ENCODE assay signal across 18 mouse cellular contexts in the genomic region with DNA sequence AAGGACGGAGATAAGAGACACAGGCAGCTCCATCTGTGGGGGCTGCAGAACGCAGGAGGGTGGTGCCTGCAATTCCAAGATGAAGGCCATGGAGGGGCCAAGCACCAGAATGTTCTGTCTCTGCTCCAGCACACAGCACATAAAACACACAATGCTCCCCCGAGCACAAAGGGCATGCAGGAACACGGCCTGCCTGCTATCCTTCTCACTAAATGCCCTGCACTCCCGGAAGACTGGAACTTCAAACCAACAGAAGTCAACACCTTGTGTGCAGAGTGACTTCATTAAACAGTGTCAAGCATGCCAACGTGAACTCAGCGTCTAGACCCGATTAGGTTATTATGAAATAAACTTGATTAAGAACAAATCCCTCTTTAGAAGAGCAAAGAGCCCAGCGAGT.
DNase-seq lines count a peak whose midpoint lies in the region; ATAC-seq and TF ChIP-seq lines count a peak whose summit lies in the region.
"Had no signal": no experiment of that assay in that cellular context is flagged by ENCODE, and none has a peak within 500 bp of the region (broad histone marks: within the 10 kb centered on the region; RNA-seq: fewer than 3 reads in every experiment).

No protein-coding gene starts in this region.

- no peaks in the 10 kb centered on the region; the same call in 1 of the 2 replicates for H3K9me3 ChIP-seq in forebrain, embryonic 11.5 days (ENCODE audit: control insufficient read depth, low read length)
- no peaks in the 10 kb centered on the region for H3K9me3 ChIP-seq in forebrain, postnatal 0 days (ENCODE audit: low read length)
- no peaks in the 10 kb centered on the region for H3K9me3 ChIP-seq in kidney, embryonic 16.5 days (ENCODE audit: low read length)
- no peaks in the 10 kb centered on the region for H3K9me3 ChIP-seq in embryonic facial prominence, embryonic 15.5 days (replicated peaks)
- no peaks in the 10 kb centered on the region for H3K9me3 ChIP-seq in limb, embryonic 14.5 days (ENCODE audit: control insufficient read depth, low read length)
- H3K9me3 ChIP-seq: hindbrain, embryonic 13.5 days; liver, embryonic 12.5 days; lung, embryonic 15.5 days had no signal

- H3K27me3 ChIP-seq in forebrain, embryonic 11.5 days (ENCODE audit: control insufficient read depth, insufficient read depth, low read length), result no peaks in the 10 kb centered on the region
- no peaks in the 10 kb centered on the region for H3K27me3 ChIP-seq in forebrain, postnatal 0 days (ENCODE audit: insufficient read depth, low read length)
- no peaks in the 10 kb centered on the region for H3K27me3 ChIP-seq in kidney, embryonic 16.5 days (ENCODE audit: insufficient read depth, low read length)
- no peaks in the 10 kb centered on the region for H3K27me3 ChIP-seq in embryonic facial prominence, embryonic 15.5 days
- no peaks in the 10 kb centered on the region for H3K27me3 ChIP-seq in limb, embryonic 14.5 days (ENCODE audit: control insufficient read depth, insufficient read depth, low read length)
- H3K27me3 ChIP-seq: CH12.LX; hindbrain, embryonic 13.5 days; lung, embryonic 15.5 days had no signal

- TF ChIP-seq POLR2A in limb, embryonic 14.5 days (IDR thresholded peaks at IDR 0.05; ENCODE audit: borderline replicate concordance, extremely low read depth, insufficient read depth, insufficient read length), result no peak

- WGBS in forebrain, embryonic 11.5 days, result 21% methylated on average over 9 of the region's 9 CpGs
- 17% methylated on average over 9 of the region's 9 CpGs for WGBS in forebrain, postnatal 0 days
- 42% methylated on average over 9 of the region's 9 CpGs for WGBS in kidney, embryonic 16.5 days
- 21% methylated on average over 9 of the region's 9 CpGs for WGBS in embryonic facial prominence, embryonic 15.5 days
- WGBS in limb, embryonic 14.5 days, result 11% methylated on average over 9 of the region's 9 CpGs

- peak overlapping the region; percentile 32; the same call in 1 of the 2 replicates for H3K27ac ChIP-seq in forebrain, embryonic 11.5 days (ENCODE audit: low read depth, low read length)
- H3K27ac ChIP-seq in forebrain, postnatal 0 days (ENCODE audit: low read depth, low read length), result no peak overlapping the region
- peak overlapping the region; percentile 51; the same call in 1 of the 2 replicates for H3K27ac ChIP-seq in kidney, embryonic 16.5 days (ENCODE audit: low read length)
- H3K27ac ChIP-seq in embryonic facial prominence, embryonic 15.5 days (replicated peaks), result peak overlapping the region; percentile 74
- peak overlapping the region; percentile 0; the same call in 1 of the 2 replicates for H3K27ac ChIP-seq in limb, embryonic 14.5 days (replicated peaks; ENCODE audit: low read depth, low read length)
- H3K27ac ChIP-seq: hindbrain, embryonic 13.5 days; liver, embryonic 12.5 days; lung, embryonic 15.5 days had no signal

- H3K4me1 ChIP-seq in forebrain, embryonic 11.5 days (replicated peaks; ENCODE audit: control insufficient read depth, insufficient read depth, low read length), result peaks cover 9% of the 10 kb centered on the region
- no peaks in the 10 kb centered on the region for H3K4me1 ChIP-seq in forebrain, postnatal 0 days (ENCODE audit: insufficient read depth)
- peaks cover 57% of the 10 kb centered on the region for H3K4me1 ChIP-seq in kidney, embryonic 16.5 days (ENCODE audit: insufficient read depth, low read length)
- peaks cover 89% of the 10 kb centered on the region for H3K4me1 ChIP-seq in embryonic facial prominence, embryonic 15.5 days
- peaks cover 75% of the 10 kb centered on the region for H3K4me1 ChIP-seq in limb, embryonic 14.5 days (ENCODE audit: control insufficient read depth, insufficient read depth, low read length)

- no peak for TF ChIP-seq CTCF in forebrain, postnatal 0 days (IDR thresholded peaks at IDR 0.05; ENCODE audit: low read depth)

- H3K4me2 ChIP-seq in forebrain, embryonic 11.5 days (ENCODE audit: low read depth, low read length, severe bottlenecking), result no peak overlapping the region
- H3K4me2 ChIP-seq in forebrain, postnatal 0 days (ENCODE audit: low read depth), result no peak overlapping the region
- no peak overlapping the region for H3K4me2 ChIP-seq in kidney, embryonic 16.5 days (replicated peaks; ENCODE audit: low read depth, low read length)
- H3K4me2 ChIP-seq in embryonic facial prominence, embryonic 15.5 days (replicated peaks), result no peak overlapping the region
- no peak overlapping the region for H3K4me2 ChIP-seq in limb, embryonic 14.5 days (replicated peaks; ENCODE audit: low read depth, low read length, severe bottlenecking)
- H3K4me2 ChIP-seq: heart, embryonic 11.5 days; hindbrain, embryonic 13.5 days; liver, embryonic 12.5 days; lung, embryonic 15.5 days had no signal

- H3K9ac ChIP-seq in forebrain, embryonic 11.5 days (ENCODE audit: low read length), result no peak overlapping the region
- H3K9ac ChIP-seq in forebrain, postnatal 0 days, result no peak overlapping the region
- no peak overlapping the region for H3K9ac ChIP-seq in kidney, embryonic 16.5 days (replicated peaks; ENCODE audit: low read length)
- no peak overlapping the region for H3K9ac ChIP-seq in embryonic facial prominence, embryonic 15.5 days
- no peak overlapping the region for H3K9ac ChIP-seq in limb, embryonic 14.5 days (ENCODE audit: low read depth, low read length, severe bottlenecking)
- H3K9ac ChIP-seq: hindbrain, embryonic 13.5 days; liver, embryonic 12.5 days; lung, embryonic 15.5 days had no signal

- H3K36me3 ChIP-seq in forebrain, embryonic 11.5 days (ENCODE audit: control insufficient read depth, insufficient read depth, low read length), result no peaks in the 10 kb centered on the region; the same call in 1 of the 2 replicates
- H3K36me3 ChIP-seq in forebrain, postnatal 0 days (ENCODE audit: insufficient read depth), result no peaks in the 10 kb centered on the region
- no peaks in the 10 kb centered on the region for H3K36me3 ChIP-seq in kidney, embryonic 16.5 days (ENCODE audit: insufficient read depth, low read length)
- peaks cover 3% of the 10 kb centered on the region; the same call in 1 of the 2 replicates for H3K36me3 ChIP-seq in embryonic facial prominence, embryonic 15.5 days
- no peaks in the 10 kb centered on the region for H3K36me3 ChIP-seq in limb, embryonic 14.5 days (ENCODE audit: control insufficient read depth, insufficient read depth, low read length)
- H3K36me3 ChIP-seq: hindbrain, embryonic 13.5 days; liver, embryonic 12.5 days; lung, embryonic 15.5 days had no signal

- H3K4me3 ChIP-seq in forebrain, embryonic 11.5 days (ENCODE audit: low read depth, low read length), result no peak overlapping the region
- no peak overlapping the region for H3K4me3 ChIP-seq in forebrain, postnatal 0 days (ENCODE audit: low read depth, low read length)
- no peak overlapping the region for H3K4me3 ChIP-seq in kidney, embryonic 16.5 days (ENCODE audit: low read length)
- H3K4me3 ChIP-seq in embryonic facial prominence, embryonic 15.5 days (replicated peaks), result no peak overlapping the region
- no peak overlapping the region for H3K4me3 ChIP-seq in limb, embryonic 14.5 days (replicated peaks; ENCODE audit: low read length)
- H3K4me3 ChIP-seq: hindbrain, embryonic 13.5 days; liver, embryonic 12.5 days; lung, embryonic 15.5 days had no signal

- no peak for ATAC-seq in forebrain, embryonic 11.5 days (replicated peaks; ENCODE audit: low FRiP score)
- ATAC-seq in forebrain, postnatal 0 days, result no peak
- ATAC-seq in kidney, embryonic 16.5 days (ENCODE audit: low FRiP score, low TSS enrichment), result no peak
- no peak for ATAC-seq in embryonic facial prominence, embryonic 15.5 days (ENCODE audit: insufficient number of reproducible peaks, low FRiP score, low TSS enrichment, low read depth)
- ATAC-seq in limb, embryonic 14.5 days (ENCODE audit: low FRiP score, low read depth), result no peak
- ATAC-seq: forebrain, embryonic 14.5 days; liver, embryonic 12.5 days had no signal

- DNase-seq in forebrain, embryonic 11.5 days (ENCODE audit: low spot score), result no peak
- DNase-seq in forebrain, postnatal 0 days, result no peak
- no peak for DNase-seq in kidney, postnatal 4 days
- no peak for DNase-seq in limb, embryonic 14.5 days (ENCODE audit: low spot score)
- DNase-seq in frontal cortex, postnatal 36 days (ENCODE audit: low spot score in 2 of 2), result no peak
- no peak for DNase-seq in cerebellum, adult 9-10 months
- DNase-seq: adrenal gland, postnatal 14 days; cerebellum, postnatal 10 days; gastrocnemius, postnatal 14 days; kidney, adult 2 months had no signal
